Mouse (Mus musculus) kidney, adult 2 months (tissue): ENCODE data around the gene Sufu. TPM values are rescaled to one million over a fixed set of nuclear protein-coding genes. Genes with fewer than 3 reads are reported as not detected.

Source experiments
- DNase-seq: peaks from one replicate; pipeline ENCODE4 v3.0.0; 2021
- H3K27ac ChIP-seq: fragments of 200-500 bp; 2 replicates; pipeline ENCODE4 v1.5.1; 2012; ENCODE audit warnings: low read depth, low read length, control low read depth, inconsistent platforms; ENCODE audit not compliant: insufficient read depth
- H3K27me3 ChIP-seq: fragments of 200-500 bp; replicated peaks from 2 replicates; pipeline ENCODE4 v1.6.1; 2012; ENCODE audit warnings: mild to moderate bottlenecking, moderate library complexity, low read length, inconsistent platforms; ENCODE audit not compliant: control insufficient read depth, insufficient read depth
- H3K36me3 ChIP-seq: fragments of 200-500 bp; 2 replicates; pipeline ENCODE4 v1.6.1; 2012; ENCODE audit warnings: mild to moderate bottlenecking, moderate library complexity, low read length, inconsistent platforms; ENCODE audit not compliant: control insufficient read depth, insufficient read depth
- H3K4me1 ChIP-seq: fragments of 200-500 bp; 2 replicates; pipeline ENCODE4 v1.6.1; 2011; ENCODE audit warnings: low read length; ENCODE audit not compliant: control insufficient read depth, insufficient read depth
- H3K4me3 ChIP-seq: fragments of 200-500 bp; 2 replicates; pipeline ENCODE4 v1.5.1; 2011; ENCODE audit warnings: mild to moderate bottlenecking, low read depth, low read length, control low read depth; ENCODE audit not compliant: insufficient read depth
- CTCF ChIP-seq: fragments of 200-500 bp; conservative IDR thresholded peaks from 2 replicates; pipeline ENCODE4 v1.5.1; 2011; ENCODE audit warnings: low read depth, mild to moderate bottlenecking, control low read depth, low read length, moderate library complexity, mixed read lengths; ENCODE audit not compliant: insufficient read depth, insufficient read length
- POLR2A ChIP-seq: fragments of 200-500 bp; IDR thresholded peaks from one replicate; pipeline ENCODE4 v1.6.1; 2011; ENCODE audit warnings: low read depth, low read length, control low read depth
- WGBS: fragments of 180-500 bp; shearing (Covaris S2); methylation state at CpG from one replicate; pipeline ENCODE4 v1.1.7; 2018; 5-methylcytosine and 5-hydroxymethylcytosine counted together
- polyA plus RNA-seq: library from polyadenylated mRNA; depleted of rRNA; stranded (reverse); fragments of >200 nt; gene quantifications from 2 replicates; pipeline ENCODE4 v1.2.3, GENCODE M21; 2012; rRNA removed

Gene Sufu
- polyA plus RNA-seq = 38.2 and 39.7 TPM in 2 replicates

DNA sequence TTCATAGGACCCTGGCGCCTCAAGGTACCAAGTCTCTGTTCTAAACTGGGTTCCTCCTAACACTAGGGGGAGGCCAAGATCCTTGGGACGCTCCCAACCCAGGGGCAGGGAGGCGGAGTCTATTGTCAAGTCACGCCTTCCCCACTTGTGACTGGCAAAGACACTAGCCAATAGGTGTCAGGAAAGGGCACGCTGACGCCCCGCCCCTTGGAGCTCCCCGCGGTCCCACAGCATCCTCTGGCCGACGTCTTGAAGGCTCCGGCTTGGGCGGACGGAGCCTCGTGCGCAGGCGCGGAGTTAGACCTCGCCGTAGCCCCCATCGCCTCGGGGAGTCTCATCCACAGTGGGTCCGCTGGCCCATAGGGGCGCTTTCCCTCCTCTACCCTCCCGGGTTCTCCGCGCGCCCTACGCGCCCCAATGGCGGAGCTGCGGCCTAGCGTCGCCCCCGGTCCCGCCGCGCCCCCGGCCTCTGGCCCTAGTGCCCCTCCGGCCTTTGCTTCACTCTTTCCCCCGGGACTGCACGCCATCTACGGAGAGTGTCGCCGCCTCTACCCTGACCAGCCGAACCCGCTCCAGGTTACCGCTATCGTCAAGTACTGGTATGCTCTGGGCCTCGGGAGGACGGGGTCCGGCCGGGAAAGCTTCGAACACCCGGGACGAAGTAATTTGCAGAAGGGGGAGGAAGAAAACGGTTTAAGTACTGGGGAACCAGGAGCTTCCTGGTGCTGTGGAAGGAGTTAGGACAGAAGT, at the start of gene Sufu:
Gene Sufu, plus strand, starts transcription at position 211 of the 750 bp plus-strand sequence.
- WGBS = 1% methylated on average over 57 of the region's 57 CpGs
- peak; percentile 99 for DNase-seq
- 0 out of 2 replicates have a peak, but pooled peaks cover 1% of the 10 kb centered on the region for H3K36me3 ChIP-seq
- peak within 1 kb of the TSS; percentile 88 for H3K4me3 ChIP-seq
- H3K27me3 ChIP-seq = no peaks in the 10 kb centered on the region
- peak within 1 kb of the TSS; percentile 70 for H3K27ac ChIP-seq
- peaks cover 24% of the 10 kb centered on the region; the same call in 1 of the 2 replicates for H3K4me1 ChIP-seq
- TF ChIP-seq POLR2A (peak; percentile 91), CTCF (peak; percentile 93)

DNA sequence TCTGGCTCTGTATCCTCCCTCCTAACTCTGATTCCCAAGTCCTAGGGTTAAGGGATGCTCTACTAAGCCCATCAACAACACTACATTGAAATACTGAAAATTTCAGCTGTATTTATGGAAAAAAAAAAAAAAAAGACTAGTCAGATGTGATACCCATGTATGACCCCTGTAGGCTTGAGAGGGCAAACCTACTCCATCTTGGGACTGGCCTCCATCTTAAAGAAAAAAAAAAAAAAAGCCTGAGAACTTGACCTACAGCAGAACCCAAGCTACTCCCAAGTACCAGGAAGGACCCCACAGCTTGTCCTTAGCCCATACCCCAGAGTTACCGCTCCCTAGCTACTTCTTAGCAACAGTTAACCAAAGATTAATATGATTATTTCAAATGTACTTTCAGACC, 49.5 kb upstream of the Sufu start:
- H3K36me3 ChIP-seq = no peaks in the 10 kb centered on the region
- H3K4me1 ChIP-seq = peaks cover 6% of the 10 kb centered on the region; the same call in 1 of the 2 replicates
- no peaks in the 10 kb centered on the region for H3K27me3 ChIP-seq
- no peak overlapping the region for H3K4me3 ChIP-seq
- WGBS = 97% methylated on average over 1 of the region's 1 CpGs
- no peak overlapping the region for H3K27ac ChIP-seq
- no peak for TF ChIP-seq CTCF
- no peak for TF ChIP-seq POLR2A
- DNase-seq = no peak

DNA sequence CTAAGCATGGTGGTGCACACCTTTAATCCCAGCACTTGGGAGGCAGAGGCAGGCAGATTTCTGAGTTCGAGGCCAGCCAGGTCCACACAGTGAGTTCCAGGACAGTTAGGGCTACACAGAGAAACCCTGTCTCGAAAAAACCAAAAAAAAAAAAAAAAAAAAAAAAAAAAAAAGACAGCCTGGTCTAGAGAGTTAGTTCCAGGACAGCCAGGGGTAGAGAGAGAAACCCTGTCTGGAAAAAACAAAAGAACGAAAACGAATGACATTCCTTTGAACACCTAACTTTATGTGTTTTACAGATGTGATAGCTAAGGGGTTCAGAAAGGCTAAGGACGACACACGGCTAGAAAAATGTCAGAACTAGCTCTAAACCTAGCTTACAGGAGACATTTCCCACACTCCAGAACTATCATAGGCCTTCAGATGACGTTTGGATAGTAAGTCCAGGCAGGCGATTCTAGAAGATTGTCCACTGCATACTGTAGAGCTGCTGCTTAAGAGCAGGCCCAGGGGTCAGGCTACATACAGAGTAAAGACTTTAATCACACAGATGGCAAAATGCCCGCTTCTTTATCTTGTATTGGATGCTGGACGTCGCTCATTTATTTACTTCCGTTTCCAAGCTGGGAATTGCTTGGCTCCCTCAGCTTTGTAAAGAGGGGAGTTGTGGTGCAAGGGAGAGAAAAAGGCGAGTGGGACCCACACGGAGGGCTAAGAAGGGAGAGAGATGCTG, 48.6 kb upstream of the Sufu start:
- WGBS = 23% methylated on average over 14 of the region's 14 CpGs
- peak overlapping the region; percentile 31; the same call in 1 of the 2 replicates for H3K27ac ChIP-seq

DNA sequence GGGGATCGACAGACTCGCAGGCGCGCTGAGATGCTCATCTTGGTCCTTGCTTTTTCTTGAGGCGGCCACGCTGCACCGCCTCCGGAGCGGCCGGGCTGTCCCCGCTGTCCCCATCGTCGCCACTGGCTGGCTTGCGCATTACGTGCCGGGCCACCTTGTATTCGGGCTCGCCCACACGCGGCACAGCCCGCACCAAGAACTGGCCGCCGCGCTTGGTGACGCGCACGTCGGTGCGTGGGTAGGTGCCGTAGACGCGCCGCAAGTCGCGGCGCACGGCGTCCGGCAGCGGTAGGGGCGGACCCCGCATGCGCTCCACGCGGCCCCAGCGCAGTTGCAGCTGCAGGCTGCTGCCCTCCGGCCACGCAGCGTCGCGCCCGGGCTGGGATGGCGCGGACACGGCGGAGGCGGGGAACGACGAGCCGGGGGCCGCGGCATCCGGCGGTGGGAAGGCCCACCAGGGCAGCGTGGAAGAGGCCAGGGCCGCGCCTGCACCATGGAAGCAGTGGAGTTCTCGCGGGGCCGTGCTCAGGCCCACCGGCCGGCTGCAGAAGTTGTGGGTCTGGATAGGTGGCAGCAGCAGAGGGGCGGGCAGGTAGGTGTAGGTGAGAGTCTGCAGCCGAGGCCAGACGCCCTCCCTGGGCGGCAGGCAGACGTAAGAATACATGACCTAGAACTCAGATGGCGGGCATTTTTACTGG, 47.8 kb upstream of the Sufu start:
- H3K4me1 ChIP-seq = peaks cover 6% of the 10 kb centered on the region; the same call in 1 of the 2 replicates
- under 1% methylated on average over 78 of the region's 78 CpGs for WGBS
- H3K36me3 ChIP-seq = no peaks in the 10 kb centered on the region
- peak; percentile 76 for DNase-seq
- no peak for TF ChIP-seq CTCF
- peak; percentile 32 for TF ChIP-seq POLR2A
- peak overlapping the region; percentile 31; the same call in 1 of the 2 replicates for H3K27ac ChIP-seq
- H3K27me3 ChIP-seq = no peaks in the 10 kb centered on the region
- H3K4me3 ChIP-seq = peak overlapping the region; percentile 81

More for the DNA sequence above, 48.6 kb upstream of the Sufu start:
- Histone ChIP-seq H3K27me3 (no peaks in the 10 kb centered on the region), H3K36me3 (no peaks in the 10 kb centered on the region), H3K4me1 (peaks cover 6% of the 10 kb centered on the region; the same call in 1 of the 2 replicates), H3K4me3 (peak overlapping the region; percentile 81)
- TF ChIP-seq CTCF = no peak
- peak; percentile 11 for DNase-seq

DNA sequence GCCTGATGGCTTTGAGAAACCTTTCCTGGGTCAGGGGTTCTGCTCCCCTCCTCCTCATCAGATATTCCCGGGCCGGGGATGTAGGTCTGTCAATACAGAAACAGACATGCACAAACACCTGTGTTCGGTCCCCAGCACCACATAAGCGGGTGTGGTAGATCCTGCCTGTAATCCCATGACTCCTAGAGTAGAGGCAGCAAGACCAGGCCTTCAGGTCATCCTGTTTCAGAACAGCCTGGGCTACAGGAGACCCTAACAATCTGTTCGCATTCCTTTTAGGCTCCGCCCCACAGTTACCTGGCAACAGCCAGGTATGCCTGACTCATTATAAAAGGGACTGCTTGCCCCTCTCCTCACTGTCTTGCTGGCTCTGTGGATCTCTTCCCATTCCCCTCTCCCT, 47.1 kb upstream of the Sufu start:
- TF ChIP-seq POLR2A (no peak), CTCF (no peak)
- Histone ChIP-seq H3K4me1 (peaks cover 6% of the 10 kb centered on the region; the same call in 1 of the 2 replicates), H3K4me3 (peak overlapping the region; percentile 81), H3K27me3 (no peaks in the 10 kb centered on the region), H3K27ac (no peak overlapping the region), H3K36me3 (no peaks in the 10 kb centered on the region)
- no peak for DNase-seq
- 42% methylated on average over 6 of the region's 6 CpGs for WGBS

DNA sequence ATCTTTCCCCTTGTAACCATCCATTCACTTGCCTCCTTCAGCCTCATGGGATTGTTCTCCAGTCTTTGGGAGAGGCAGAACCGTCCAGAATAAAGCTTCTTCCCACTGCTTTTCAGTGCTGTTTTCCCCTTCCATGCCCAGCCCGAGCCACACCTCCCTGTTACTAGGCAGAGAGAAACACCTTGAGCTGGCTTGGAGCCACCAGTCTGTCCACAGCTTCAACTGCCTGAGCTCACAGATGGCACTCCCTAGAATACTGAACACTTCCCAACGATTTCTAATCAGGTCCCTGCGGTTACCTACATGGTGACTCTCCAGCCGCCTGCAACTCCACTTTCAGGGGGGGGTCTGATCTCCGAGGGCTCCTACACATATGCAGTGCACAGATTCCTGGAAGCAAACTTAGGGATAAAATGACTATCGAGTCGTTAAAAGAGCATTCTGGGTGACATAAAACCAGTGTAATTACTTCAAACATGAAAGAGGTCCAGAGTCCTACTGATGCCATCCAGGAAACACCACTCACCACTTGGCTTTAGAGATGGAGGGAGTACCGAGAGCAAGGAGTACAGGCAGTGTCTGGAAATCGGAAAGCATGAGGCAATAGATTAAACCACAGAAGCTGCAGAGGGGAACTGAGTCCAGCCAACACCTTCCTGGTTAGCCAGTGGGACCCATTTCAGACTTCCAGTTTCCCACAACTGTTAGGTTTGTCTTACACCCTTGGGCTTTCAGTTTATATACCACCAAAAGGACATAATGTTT, 46.3 kb upstream of the Sufu start, which contains the start of gene 2310034G01Rik:
Gene 2310034G01Rik, minus strand, starts transcription at position 135 of the 765 bp plus-strand sequence.
- no peak for DNase-seq
- TF ChIP-seq CTCF (no peak), POLR2A (no peak)
- WGBS = 58% methylated on average over 10 of the region's 10 CpGs
- Histone ChIP-seq H3K4me1 (peaks cover 6% of the 10 kb centered on the region; the same call in 1 of the 2 replicates), H3K27ac (no peak within 1 kb of the TSS), H3K36me3 (no peaks in the 10 kb centered on the region), H3K27me3 (no peaks in the 10 kb centered on the region), H3K4me3 (peak within 1 kb of the TSS; percentile 81)
